Mouse (Mus musculus): ENCODE measurements around the gene Tmx2.

- no peak for TF ChIP-seq CTCF (IDR thresholded peaks at IDR 0.05; ENCODE audit: low read depth, low read length)
- TF ChIP-seq POLR2A (IDR thresholded peaks at IDR 0.05; ENCODE audit: extremely low read depth, insufficient read depth, low read length), result no peak
Observed at GRCm38 (mm10) chr2:84695007-84695695, 16.2 kb upstream of the Tmx2 start.
